Mouse (Mus musculus): ENCODE results near the gene Tmem108. TPM values are rescaled to one million over a fixed set of nuclear protein-coding genes. Genes with fewer than 3 reads are reported as not detected.

The Tmem108 gene
- total RNA-seq, 2 experiments from 2014 or later: 2.9 TPM; not detected in 1

Other genes with a start within 250 kb of the Tmem108 start
- gene Nphp3, start 240.7 kb upstream of the Tmem108 start, total RNA-seq (2015; ENCODE audit: low replicate concordance): not detected in 2 replicates
- 2.7 TPM in 1 of 2 replicates, not detected in the other for gene Nphp3, start 240.7 kb upstream of the Tmem108 start, total RNA-seq (2017; ENCODE audit: low replicate concordance)